Mouse (Mus musculus) limb, embryonic 15.5 days (tissue): Measurements from ENCODE around the gene Polr2a. TPM values are rescaled to one million over a fixed set of nuclear protein-coding genes. Genes with fewer than 3 reads are reported as not detected.

Experiments
- ATAC-seq: fragments of 200-750 bp; cut with Nextera tagmentation; 2 replicates; pipeline ENCODE4 v1.8.0; 2017; ENCODE audit warnings: low read depth, moderate TSS enrichment; ENCODE audit not compliant: insufficient number of reproducible peaks, low FRiP score, low TSS enrichment
- H3K27ac ChIP-seq: fragments of 300-500 bp; sonication (generic); 2 replicates; pipeline ENCODE4 v1.5.1; 2015; ENCODE audit warnings: moderate library complexity, mild to moderate bottlenecking, inconsistent platforms
- H3K27me3 ChIP-seq: fragments of 300-500 bp; sonication (generic); 2 replicates; pipeline ENCODE4 v1.6.1; 2015; ENCODE audit warnings: inconsistent platforms
- H3K36me3 ChIP-seq: fragments of 300-500 bp; sonication (generic); 2 replicates; pipeline ENCODE4 v1.6.1; 2015; ENCODE audit warnings: inconsistent platforms
- H3K4me1 ChIP-seq: fragments of 300-500 bp; sonication (generic); 2 replicates; pipeline ENCODE4 v1.6.1; 2015; ENCODE audit warnings: inconsistent platforms
- H3K4me2 ChIP-seq: fragments of 300-500 bp; sonication (generic); 2 replicates; pipeline ENCODE4 v1.6.1; 2015; ENCODE audit warnings: mild to moderate bottlenecking, inconsistent platforms
- H3K4me3 ChIP-seq: fragments of 300-500 bp; sonication (generic); 2 replicates; pipeline ENCODE4 v1.5.1; 2015; ENCODE audit warnings: mild to moderate bottlenecking, inconsistent platforms
- H3K9ac ChIP-seq: fragments of 300-500 bp; sonication (generic); 2 replicates; pipeline ENCODE4 v1.6.1; 2015; ENCODE audit warnings: inconsistent platforms
- H3K9me3 ChIP-seq: fragments of 300-500 bp; sonication (generic); 2 replicates; pipeline ENCODE4 v1.6.1; 2016; ENCODE audit warnings: inconsistent platforms
- WGBS: fragments of 180-500 bp; shearing (Covaris S2); methylation state at CpG from one replicate; pipeline ENCODE4 v1.1.7; 2015; 5-methylcytosine and 5-hydroxymethylcytosine counted together
- polyA plus RNA-seq: library from polyadenylated mRNA; unstranded; fragments of >200 nt; fragmentation: Nextera tagmentation; extraction: Ambion mirVana; gene quantifications from 2 replicates; pipeline ENCODE4 v1.2.1, GENCODE M21; 2015

The Polr2a gene
- polyA plus RNA-seq, 1 experiment from 2014 or later, result 20.0 TPM

DNA sequence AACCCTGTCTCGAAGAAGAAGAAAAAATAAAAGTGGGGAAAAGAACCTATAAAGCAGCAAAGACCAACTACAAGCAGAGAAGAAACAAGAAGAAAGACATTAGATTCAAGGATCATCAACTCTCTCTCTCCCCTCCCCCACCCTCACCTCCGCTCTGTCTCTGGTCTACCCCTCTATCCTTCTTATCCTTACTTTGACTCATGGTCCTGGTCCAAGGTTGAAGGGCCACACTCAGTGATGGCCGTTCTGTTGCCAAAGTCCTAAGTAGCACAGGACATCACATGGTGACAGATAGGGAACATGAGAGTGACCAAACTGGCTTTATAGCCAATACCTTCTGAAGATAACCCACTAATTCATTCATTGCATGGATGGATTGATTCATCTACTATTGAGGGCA is 61.0 kb downstream of the Polr2a start:
- ATAC-seq, result no peak
- Histone ChIP-seq H3K9me3 (no peaks in the 10 kb centered on the region), H3K4me3 (no peak overlapping the region), H3K27me3 (no peaks in the 10 kb centered on the region), H3K9ac (no peak overlapping the region), H3K4me2 (no peak overlapping the region), H3K4me1 (peaks cover 14% of the 10 kb centered on the region), H3K27ac (no peak overlapping the region), H3K36me3 (peaks cover 3% of the 10 kb centered on the region; the same call in 1 of the 2 replicates)
- 89% methylated on average over 3 of the region's 3 CpGs for WGBS

DNA sequence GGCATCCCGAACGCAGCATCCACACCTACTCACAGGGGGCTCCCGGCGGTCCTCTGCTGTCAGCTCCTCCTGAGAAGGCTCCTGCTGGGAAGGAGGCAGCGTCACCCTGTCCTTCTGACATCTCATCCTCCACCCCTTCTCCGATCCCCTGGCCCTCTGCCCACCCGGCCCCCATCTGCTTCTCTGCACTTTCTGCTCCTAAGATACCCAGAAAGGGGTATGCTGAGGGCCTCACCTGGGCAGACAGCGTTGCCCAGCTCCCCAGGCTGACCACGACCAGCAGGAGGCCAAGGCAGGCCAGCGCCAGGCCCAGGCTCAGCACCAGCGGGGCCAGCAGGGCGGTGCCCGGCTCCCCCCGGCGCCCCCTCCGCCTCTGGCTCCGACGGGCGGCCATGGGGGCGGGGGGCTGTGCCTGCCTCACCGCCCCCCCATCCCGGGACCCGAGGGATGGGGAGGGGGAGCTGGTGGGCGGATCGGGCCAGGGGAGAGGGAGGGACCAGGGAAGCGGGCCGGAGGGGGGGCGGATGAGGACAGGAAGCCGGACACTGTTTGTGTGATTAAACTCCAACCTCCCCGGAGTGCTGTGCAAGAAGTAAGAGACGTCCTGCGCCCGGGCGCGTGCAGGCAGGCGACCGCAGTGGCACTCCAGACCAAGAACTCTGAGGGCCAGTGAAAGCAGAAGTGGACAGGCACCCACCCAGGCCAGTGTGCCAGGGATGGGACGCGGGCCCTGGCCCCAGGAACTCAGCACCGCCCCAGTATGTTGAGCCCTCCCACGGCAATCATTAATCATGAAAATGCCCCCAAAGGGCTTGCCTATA is 62.9 kb downstream of the Polr2a start, which contains the start of the genes Tnfsf12 and Tnfsfm13:
Gene Tnfsf12 (minus strand): TSS at position 489 of the 821 bp plus-strand sequence.
Gene Tnfsfm13 (minus strand): TSS at position 738 of the 821 bp plus-strand sequence.
- Histone ChIP-seq H3K9me3 (no peaks in the 10 kb centered on the region), H3K4me3 (peak within 1 kb of the TSS; percentile 55), H3K4me2 (peak within 1 kb of the TSS; percentile 90), H3K4me1 (peaks cover 14% of the 10 kb centered on the region), H3K36me3 (peaks cover 3% of the 10 kb centered on the region; the same call in 1 of the 2 replicates), H3K9ac (peak within 1 kb of the TSS; percentile 64), H3K27me3 (no peaks in the 10 kb centered on the region), H3K27ac (peak within 1 kb of the TSS; percentile 89)
- WGBS, result 1% methylated on average over 41 of the region's 41 CpGs
- peak; percentile 65; the same call in 1 of the 2 replicates for ATAC-seq

DNA sequence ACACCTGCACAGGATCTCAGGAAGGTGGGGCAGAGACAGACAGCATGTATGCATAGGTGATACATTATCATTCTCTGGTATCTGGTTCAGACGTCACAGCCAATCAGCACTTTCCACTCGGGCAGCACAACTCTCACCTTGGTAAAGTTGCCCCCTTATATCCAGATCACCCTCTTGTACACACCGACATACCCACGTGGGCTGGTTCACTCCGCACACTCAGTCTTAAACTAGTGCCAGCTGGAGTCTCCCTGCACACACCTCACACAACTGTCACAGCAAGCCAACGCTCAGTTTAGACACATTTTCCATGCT is 63.4 kb downstream of the Polr2a start:
- H3K4me3 ChIP-seq, result peak overlapping the region; percentile 55
- 21% methylated on average over 6 of the region's 6 CpGs for WGBS
- no peak for ATAC-seq
- H3K27me3 ChIP-seq, result no peaks in the 10 kb centered on the region
- H3K4me2 ChIP-seq, result peak overlapping the region; percentile 90
- peaks cover 3% of the 10 kb centered on the region; the same call in 1 of the 2 replicates for H3K36me3 ChIP-seq
- no peaks in the 10 kb centered on the region for H3K9me3 ChIP-seq
- H3K4me1 ChIP-seq, result peaks cover 14% of the 10 kb centered on the region
- H3K9ac ChIP-seq, result peak overlapping the region; percentile 64; the same call in 1 of the 2 replicates
- peak overlapping the region; percentile 89 for H3K27ac ChIP-seq

DNA sequence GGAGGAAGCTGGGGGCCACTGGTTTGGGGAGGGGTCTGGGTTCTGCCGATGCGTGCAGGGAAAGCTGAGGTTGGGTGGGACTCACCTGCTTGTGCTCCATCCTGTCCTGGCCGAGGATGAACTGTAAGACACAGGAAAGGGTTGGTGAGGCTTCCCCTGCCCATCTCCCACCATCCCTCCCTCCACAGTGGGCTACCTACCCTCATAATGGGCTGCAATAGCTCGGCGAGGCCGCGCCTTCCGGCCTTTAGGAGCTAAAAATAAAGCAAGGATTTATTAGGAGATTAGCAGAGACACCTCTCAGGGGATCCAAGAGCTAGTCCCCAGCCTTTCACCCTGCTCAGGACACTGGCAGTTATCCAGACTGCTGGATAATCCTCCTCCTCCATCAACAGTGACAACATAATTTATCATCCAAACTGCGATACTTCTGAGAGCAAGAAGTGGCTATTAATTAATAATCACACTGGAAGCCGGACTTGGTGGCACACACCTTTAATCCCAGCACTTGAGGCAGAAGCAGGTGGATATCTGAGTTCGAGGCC is 64.9 kb downstream of the Polr2a start:
- WGBS, result 56% methylated on average over 11 of the region's 11 CpGs
- Histone ChIP-seq H3K4me3 (no peak overlapping the region), H3K4me1 (peaks cover 14% of the 10 kb centered on the region), H3K9ac (no peak overlapping the region), H3K36me3 (peaks cover 3% of the 10 kb centered on the region; the same call in 1 of the 2 replicates), H3K27ac (no peak overlapping the region), H3K4me2 (no peak overlapping the region), H3K9me3 (no peaks in the 10 kb centered on the region), H3K27me3 (no peaks in the 10 kb centered on the region)
- ATAC-seq, result no peak

DNA sequence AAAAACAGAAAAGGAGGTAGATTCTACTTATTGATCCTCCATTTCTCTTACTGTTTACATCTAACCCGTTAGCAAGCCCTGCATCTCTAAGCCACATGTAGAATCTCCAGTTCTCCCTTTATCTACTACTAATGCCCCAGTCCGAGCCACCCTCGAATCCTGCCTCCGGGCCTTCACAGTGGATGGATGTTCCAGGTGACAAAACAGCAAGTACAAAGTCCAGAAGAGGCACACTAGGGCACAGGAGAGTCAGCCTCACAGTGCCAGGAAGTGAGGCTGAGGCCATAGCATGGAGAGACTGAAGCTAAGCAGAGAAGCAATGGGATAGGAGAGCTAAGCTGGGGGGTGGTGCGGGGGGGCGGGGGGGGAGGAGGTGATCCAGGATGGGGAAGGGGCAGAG is 65.6 kb downstream of the Polr2a start:
- H3K4me2 ChIP-seq, result no peak overlapping the region
- H3K9ac ChIP-seq, result no peak overlapping the region
- 87% methylated on average over 6 of the region's 6 CpGs for WGBS
- ATAC-seq, result no peak
- no peaks in the 10 kb centered on the region for H3K9me3 ChIP-seq
- H3K36me3 ChIP-seq, result peaks cover 3% of the 10 kb centered on the region; the same call in 1 of the 2 replicates
- H3K27me3 ChIP-seq, result no peaks in the 10 kb centered on the region
- H3K27ac ChIP-seq, result no peak overlapping the region
- no peak overlapping the region for H3K4me3 ChIP-seq
- H3K4me1 ChIP-seq, result peaks cover 14% of the 10 kb centered on the region

DNA sequence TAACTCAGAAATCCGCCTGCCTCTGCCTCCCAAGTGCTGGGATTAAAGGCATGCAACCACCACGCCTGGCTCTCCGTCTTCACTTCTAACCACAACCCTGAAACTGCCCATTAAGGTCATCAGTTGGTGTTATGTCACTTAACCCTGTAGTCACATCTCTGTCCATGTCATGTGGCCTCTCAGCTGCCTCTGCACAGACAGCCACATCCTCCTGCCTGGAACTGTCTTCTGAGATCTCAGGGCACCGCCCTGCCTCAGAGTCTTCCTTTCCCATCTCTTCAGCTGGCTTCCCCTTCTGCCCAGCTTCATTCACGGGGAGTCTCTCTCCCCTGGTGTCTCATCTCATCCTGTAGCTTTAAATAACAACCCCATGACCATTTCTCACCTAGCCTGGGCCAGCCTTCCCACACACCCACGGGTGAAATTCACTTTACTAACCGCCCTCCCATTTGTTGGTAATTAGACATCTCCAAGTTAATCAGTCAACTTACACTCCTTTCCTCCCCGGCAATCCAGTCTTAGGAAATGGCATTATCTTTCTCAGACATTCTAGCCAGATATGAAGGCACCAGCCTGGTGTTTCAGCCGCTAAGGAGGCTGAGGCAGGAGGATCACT is 66.1 kb downstream of the Polr2a start:
- H3K4me1 ChIP-seq, result peaks cover 14% of the 10 kb centered on the region
- H3K36me3 ChIP-seq, result peaks cover 3% of the 10 kb centered on the region; the same call in 1 of the 2 replicates
- H3K27ac ChIP-seq, result no peak overlapping the region
- no peak overlapping the region for H3K9ac ChIP-seq
- H3K4me3 ChIP-seq, result no peak overlapping the region
- H3K27me3 ChIP-seq, result no peaks in the 10 kb centered on the region
- H3K4me2 ChIP-seq, result no peak overlapping the region
- ATAC-seq, result no peak
- 70% methylated on average over 9 of the region's 9 CpGs for WGBS
- no peaks in the 10 kb centered on the region for H3K9me3 ChIP-seq

DNA sequence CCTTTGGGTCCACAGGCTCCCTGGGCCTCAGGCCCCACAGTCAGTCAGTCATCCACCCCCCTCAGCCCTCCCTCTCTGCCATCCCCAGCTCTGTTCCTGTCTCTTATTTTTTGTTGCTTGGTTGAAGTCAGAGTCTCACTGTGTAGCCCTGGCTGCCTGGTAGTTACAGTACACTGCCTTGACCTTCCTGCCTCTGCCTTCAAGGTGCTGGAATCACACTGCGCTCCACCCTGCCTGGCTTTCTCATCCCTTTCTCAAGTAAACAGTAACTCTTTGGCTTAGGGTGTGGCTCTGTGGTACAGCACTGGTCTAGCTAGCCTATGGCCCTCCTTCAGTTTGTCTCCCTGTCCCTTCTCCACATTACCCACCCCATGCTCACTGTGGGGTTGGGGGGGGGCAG is 68.5 kb downstream of the Polr2a start:
- Histone ChIP-seq H3K4me2 (no peak overlapping the region), H3K36me3 (peaks cover 3% of the 10 kb centered on the region; the same call in 1 of the 2 replicates), H3K9ac (no peak overlapping the region), H3K9me3 (no peaks in the 10 kb centered on the region), H3K4me1 (peaks cover 25% of the 10 kb centered on the region), H3K4me3 (no peak overlapping the region), H3K27me3 (no peaks in the 10 kb centered on the region), H3K27ac (no peak overlapping the region)
- ATAC-seq, result no peak
- 92% methylated on average over 1 of the region's 1 CpGs for WGBS

DNA sequence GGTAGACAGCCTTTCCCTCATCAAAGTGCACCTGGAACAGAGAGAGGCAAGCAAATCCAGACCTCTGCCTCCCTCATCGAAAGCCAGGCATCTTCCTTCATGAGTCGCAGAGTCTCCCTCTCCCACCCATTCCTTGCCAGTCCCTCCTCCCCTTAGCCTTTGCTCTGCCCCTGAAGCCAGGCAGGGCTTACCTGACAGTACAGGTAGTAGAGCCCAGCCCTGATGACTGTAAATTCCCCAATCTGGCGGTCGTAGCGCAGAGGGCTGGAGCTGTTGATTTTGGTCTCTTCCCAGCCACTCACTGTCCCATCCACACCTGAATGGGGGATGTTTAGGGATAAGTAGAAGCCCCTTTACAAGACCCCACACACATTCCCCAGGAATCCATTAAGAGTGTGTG is 71.4 kb downstream of the Polr2a start:
- Histone ChIP-seq H3K9me3 (no peaks in the 10 kb centered on the region), H3K27me3 (no peaks in the 10 kb centered on the region), H3K4me3 (no peak overlapping the region), H3K27ac (no peak overlapping the region; the same call in 1 of the 2 replicates), H3K36me3 (no peaks in the 10 kb centered on the region), H3K4me1 (peaks cover 50% of the 10 kb centered on the region), H3K9ac (no peak overlapping the region), H3K4me2 (peak overlapping the region; percentile 6; the same call in 1 of the 2 replicates)
- 43% methylated on average over 5 of the region's 5 CpGs for WGBS
- no peak for ATAC-seq

DNA sequence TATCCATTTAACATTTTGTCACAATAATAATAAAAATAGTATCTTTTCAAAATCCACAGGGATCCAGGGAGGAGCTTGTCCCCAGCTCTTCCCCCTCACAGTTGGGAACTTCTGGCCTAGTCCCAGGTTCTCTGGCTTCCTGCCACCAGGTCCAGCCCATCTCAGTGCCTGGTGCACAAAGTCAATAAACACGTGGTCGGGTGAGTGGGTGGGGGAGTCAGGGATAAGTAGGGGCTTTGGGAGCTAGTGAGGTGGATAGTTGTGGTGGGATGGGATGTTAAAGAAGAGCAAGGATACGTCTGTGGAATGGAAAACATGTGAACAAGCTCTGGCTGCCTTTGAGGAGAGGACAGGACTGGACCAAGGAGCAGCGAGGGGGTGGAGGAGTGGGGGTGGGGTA is 72.1 kb downstream of the Polr2a start:
- 12% methylated on average over 4 of the region's 4 CpGs for WGBS
- Histone ChIP-seq H3K36me3 (no peaks in the 10 kb centered on the region), H3K4me1 (peaks cover 50% of the 10 kb centered on the region), H3K4me2 (peak overlapping the region; percentile 6; the same call in 1 of the 2 replicates), H3K4me3 (no peak overlapping the region), H3K27ac (peak overlapping the region; percentile 94), H3K9ac (no peak overlapping the region), H3K9me3 (no peaks in the 10 kb centered on the region), H3K27me3 (no peaks in the 10 kb centered on the region)
- ATAC-seq, result no peak

DNA sequence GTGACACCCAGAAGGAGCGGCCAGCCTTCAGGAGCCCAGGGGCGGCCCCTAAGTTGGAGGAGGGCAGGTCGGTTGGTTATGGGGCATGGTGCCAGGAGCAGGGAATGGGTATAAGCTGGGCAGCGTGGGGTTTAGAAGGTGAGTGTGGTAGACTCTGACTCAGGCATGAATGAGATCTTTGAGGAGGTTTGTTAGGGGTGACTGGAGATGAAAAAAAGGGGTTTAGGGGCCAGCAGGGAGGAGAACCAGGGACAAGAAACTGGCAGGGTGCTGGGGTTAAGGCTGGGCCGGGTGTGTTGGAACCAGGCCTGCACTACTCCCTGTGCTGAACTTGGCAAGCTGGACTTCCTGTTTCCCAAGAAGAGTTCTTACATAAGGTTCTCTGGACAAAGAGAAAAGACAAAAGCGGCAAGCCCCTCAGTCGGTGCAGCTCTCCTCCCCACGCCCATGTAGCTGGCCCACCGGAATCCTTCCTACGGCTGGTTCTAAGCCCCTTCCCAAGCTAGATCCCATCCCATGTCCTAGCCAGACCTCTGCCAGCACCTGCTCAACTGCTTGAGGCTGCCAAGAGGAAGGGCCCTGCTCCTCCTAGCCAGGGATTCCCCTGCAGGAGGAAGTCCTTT is 72.8 kb downstream of the Polr2a start, which contains the start of gene Tnfsf13:
Gene Tnfsf13 (minus strand): TSS at position 259 of the 623 bp plus-strand sequence.
- H3K27me3 ChIP-seq, result no peaks in the 10 kb centered on the region
- no peaks in the 10 kb centered on the region for H3K9me3 ChIP-seq
- no peaks in the 10 kb centered on the region for H3K36me3 ChIP-seq
- no peak for ATAC-seq
- H3K4me1 ChIP-seq, result peaks cover 55% of the 10 kb centered on the region
- H3K4me3 ChIP-seq, result no peak within 1 kb of the TSS
- H3K9ac ChIP-seq, result 0 out of 2 replicates have a peak within 1 kb of the TSS, but pooled peaks have one; percentile 26
- peak within 1 kb of the TSS; percentile 6; the same call in 1 of the 2 replicates for H3K4me2 ChIP-seq
- peak within 1 kb of the TSS; percentile 94 for H3K27ac ChIP-seq
- WGBS, result 64% methylated on average over 10 of the region's 10 CpGs

DNA sequence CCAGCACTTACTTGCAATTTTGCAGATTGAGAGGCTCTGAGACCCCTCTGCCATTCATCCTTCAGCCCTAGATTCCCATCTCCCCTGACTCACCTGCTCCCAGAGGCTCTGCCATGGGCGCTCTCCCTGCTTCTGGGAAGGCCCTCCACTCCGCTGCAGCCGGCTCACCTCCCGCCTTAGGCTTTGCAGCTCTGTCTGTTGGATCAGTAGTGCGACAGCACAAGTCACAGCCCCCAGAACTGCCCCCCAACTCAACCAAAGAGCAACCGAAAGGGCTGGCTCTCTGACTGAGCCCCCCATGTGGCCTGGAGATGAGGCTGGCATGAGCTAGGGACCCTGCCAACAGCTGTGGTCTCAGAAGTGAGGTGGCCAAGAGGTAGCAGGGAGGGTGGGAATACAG is 73.5 kb downstream of the Polr2a start:
- Histone ChIP-seq H3K9ac (no peak overlapping the region), H3K9me3 (no peaks in the 10 kb centered on the region), H3K36me3 (peaks cover 6% of the 10 kb centered on the region; the same call in 1 of the 2 replicates), H3K4me3 (no peak overlapping the region), H3K4me1 (peaks cover 62% of the 10 kb centered on the region), H3K4me2 (no peak overlapping the region), H3K27ac (peak overlapping the region; percentile 94), H3K27me3 (no peaks in the 10 kb centered on the region)
- WGBS, result 83% methylated on average over 6 of the region's 6 CpGs
- ATAC-seq, result no peak
